Mouse (Mus musculus): ENCODE measurements at regions not wholly inside any gene's neighbourhood (a gene's known extent, or its start where the extent isn't known, plus 50 kb on each side); places are given as distances from the start of the nearest gene placed in this dataset.
A peak's percentile ranks its signal among the peaks of the same experiment; 100 is the strongest.

- Histone ChIP-seq H3K9ac (no peak overlapping the region), H3K9me3 (replicated peaks) (no peaks in the 10 kb centered on the region), H3K4me2 (no peak overlapping the region), H3K4me3 (replicated peaks) (no peak overlapping the region), H3K27me3 (no peaks in the 10 kb centered on the region), H3K4me1 (replicated peaks) (no peaks in the 10 kb centered on the region), H3K27ac (replicated peaks) (no peak overlapping the region), H3K36me3 (replicated peaks) (no peaks in the 10 kb centered on the region)
- no peak for ATAC-seq (ENCODE audit: insufficient read depth)
- WGBS (ENCODE audit: insufficient replicate concordance), result 68% methylated on average over 6 of the region's 6 CpGs
These were observed 55.9 kb upstream of the Gm9887 start for GRCm38 (mm10) chr12:69428108-69428507.

- no peak for ATAC-seq (ENCODE audit: insufficient read depth)
- no peaks in the 10 kb centered on the region for H3K27me3 ChIP-seq
- no peak overlapping the region for H3K27ac ChIP-seq (replicated peaks)
- 58% methylated on average over 3 of the region's 3 CpGs for WGBS (ENCODE audit: insufficient replicate concordance)
- no peaks in the 10 kb centered on the region for H3K4me1 ChIP-seq (replicated peaks)
- no peak overlapping the region for H3K4me2 ChIP-seq
- no peaks in the 10 kb centered on the region for H3K9me3 ChIP-seq (replicated peaks)
- no peaks in the 10 kb centered on the region for H3K36me3 ChIP-seq (replicated peaks)
- H3K4me3 ChIP-seq (replicated peaks), result no peak overlapping the region
- no peak overlapping the region for H3K9ac ChIP-seq
These were observed 53.4 kb upstream of the Gm9887 start for GRCm38 (mm10) chr12:69425610-69426009.

- H3K4me3 ChIP-seq (replicated peaks), result no peak overlapping the region
- no peaks in the 10 kb centered on the region for H3K27me3 ChIP-seq
- H3K9ac ChIP-seq, result no peak overlapping the region
- no peaks in the 10 kb centered on the region for H3K9me3 ChIP-seq (replicated peaks)
- 59% methylated on average over 14 of the region's 14 CpGs for WGBS (ENCODE audit: insufficient replicate concordance)
- no peaks in the 10 kb centered on the region for H3K4me1 ChIP-seq (replicated peaks)
- no peaks in the 10 kb centered on the region for H3K36me3 ChIP-seq (replicated peaks)
- ATAC-seq (ENCODE audit: insufficient read depth), result 0 out of 2 replicates have a peak, but pooled peaks have one; percentile 40
- no peak overlapping the region for H3K4me2 ChIP-seq
- no peak overlapping the region for H3K27ac ChIP-seq (replicated peaks)
These were observed 52.7 kb upstream of the Gm9887 start for GRCm38 (mm10) chr12:69424971-69425370.

Measured in liver, embryonic 15.5 days (tissue).